Comparison of ENCODE assay signal across 25 mouse cellular contexts in genomic region chr4:124615986-124616385, GRCm38 (mm10). TPM values are rescaled to one million over a fixed set of nuclear protein-coding genes. Genes with fewer than 3 reads are reported as not detected.
A peak's percentile ranks its signal among the peaks of the same experiment; 100 is the strongest.
DNase-seq lines count a peak whose midpoint lies in the region; ATAC-seq lines count a peak whose summit lies in the region.
"Had no signal": no experiment of that assay in that cellular context is flagged by ENCODE, and none has a peak within 500 bp of the region (broad histone marks: within the 10 kb centered on the region; RNA-seq: fewer than 3 reads in every experiment).

No protein-coding gene starts in this region.

- no peak overlapping the region for H3K4me2 ChIP-seq in forebrain, embryonic 12.5 days
- H3K4me2 ChIP-seq in hindbrain, embryonic 15.5 days = no peak overlapping the region
- H3K4me2 ChIP-seq: heart, embryonic 12.5 days; liver, embryonic 12.5 days had no signal

- no peak for ATAC-seq in forebrain, embryonic 12.5 days (ENCODE audit: low FRiP score)
- no peak for ATAC-seq in hindbrain, embryonic 15.5 days (ENCODE audit: low FRiP score, low read depth)
- ATAC-seq: intestine, postnatal 0 days; liver, embryonic 12.5 days had no signal

- no peaks in the 10 kb centered on the region for H3K9me3 ChIP-seq in forebrain, embryonic 12.5 days
- no peaks in the 10 kb centered on the region for H3K9me3 ChIP-seq in forebrain, embryonic 10.5 days
- no peaks in the 10 kb centered on the region for H3K9me3 ChIP-seq in hindbrain, embryonic 15.5 days
- no peaks in the 10 kb centered on the region for H3K9me3 ChIP-seq in hindbrain, embryonic 10.5 days
- H3K9me3 ChIP-seq: heart, embryonic 12.5 days; limb, embryonic 12.5 days; liver, embryonic 12.5 days had no signal

- H3K9ac ChIP-seq in forebrain, embryonic 12.5 days = no peak overlapping the region
- H3K9ac ChIP-seq in hindbrain, embryonic 15.5 days = no peak overlapping the region
- H3K9ac ChIP-seq: heart, embryonic 12.5 days; limb, embryonic 12.5 days; liver, embryonic 12.5 days had no signal

- 69% methylated on average over 9 of the region's 9 CpGs for WGBS in forebrain, embryonic 12.5 days
- WGBS in forebrain, embryonic 10.5 days = 80% methylated on average over 9 of the region's 9 CpGs
- 44% methylated on average over 9 of the region's 9 CpGs for WGBS in hindbrain, embryonic 15.5 days
- 67% methylated on average over 9 of the region's 9 CpGs for WGBS in hindbrain, embryonic 10.5 days

- H3K27me3 ChIP-seq in forebrain, embryonic 12.5 days = peaks cover 30% of the 10 kb centered on the region
- peaks cover 74% of the 10 kb centered on the region for H3K27me3 ChIP-seq in forebrain, embryonic 10.5 days (ENCODE audit: poor library complexity, severe bottlenecking)
- peaks cover 9% of the 10 kb centered on the region; the same call in 1 of the 2 replicates for H3K27me3 ChIP-seq in hindbrain, embryonic 15.5 days
- peaks cover 55% of the 10 kb centered on the region for H3K27me3 ChIP-seq in hindbrain, embryonic 10.5 days (ENCODE audit: insufficient read depth, poor library complexity, severe bottlenecking)

- DNase-seq in forebrain, embryonic 10.5 days (ENCODE audit: extremely low spot score, low spot score) = no peak
- no peak for DNase-seq in hindbrain, embryonic 10.5 days (ENCODE audit: low spot score)
- peak; percentile 29 for DNase-seq in retina, embryonic 14.5 days (ENCODE audit: low spot score)
- DNase-seq in retina, postnatal 1 day = no peak
- no peak for DNase-seq in gastrocnemius, postnatal 25 days
- DNase-seq in urinary bladder, postnatal 4 days (ENCODE audit: low spot score in 2 of 2) = no peak
- DNase-seq: adrenal gland, postnatal 10 days; cerebellum, adult 8-10 months; gastrocnemius, postnatal 10 days; heart, adult 11 months; heart, postnatal 10 days; kidney, postnatal 25 days; layer of hippocampus, postnatal 36 days; lung, adult 18-20 months; right cerebral cortex, postnatal 14 days had no signal

- H3K27ac ChIP-seq in forebrain, embryonic 12.5 days = peak overlapping the region; percentile 36; the same call in 1 of the 2 replicates
- H3K27ac ChIP-seq in forebrain, embryonic 10.5 days = no peak overlapping the region
- H3K27ac ChIP-seq in hindbrain, embryonic 15.5 days (replicated peaks) = 0 out of 2 replicates have a peak overlapping the region, but pooled peaks have one; percentile 16
- H3K27ac ChIP-seq in hindbrain, embryonic 10.5 days = no peak overlapping the region
- H3K27ac ChIP-seq: limb, embryonic 12.5 days; liver, embryonic 12.5 days had no signal

- H3K4me1 ChIP-seq in forebrain, embryonic 12.5 days = peaks cover 33% of the 10 kb centered on the region
- peaks cover 49% of the 10 kb centered on the region for H3K4me1 ChIP-seq in forebrain, embryonic 10.5 days
- peaks cover 25% of the 10 kb centered on the region for H3K4me1 ChIP-seq in hindbrain, embryonic 15.5 days (replicated peaks)
- peaks cover 58% of the 10 kb centered on the region for H3K4me1 ChIP-seq in hindbrain, embryonic 10.5 days (replicated peaks)

- H3K4me3 ChIP-seq in forebrain, embryonic 12.5 days (replicated peaks) = no peak overlapping the region
- no peak overlapping the region for H3K4me3 ChIP-seq in forebrain, embryonic 10.5 days
- H3K4me3 ChIP-seq in hindbrain, embryonic 15.5 days = no peak overlapping the region
- no peak overlapping the region for H3K4me3 ChIP-seq in hindbrain, embryonic 10.5 days
- H3K4me3 ChIP-seq: heart, embryonic 12.5 days; limb, embryonic 12.5 days; liver, embryonic 12.5 days had no signal

- no peaks in the 10 kb centered on the region for H3K36me3 ChIP-seq in forebrain, embryonic 12.5 days (replicated peaks)
- no peaks in the 10 kb centered on the region for H3K36me3 ChIP-seq in forebrain, embryonic 10.5 days (replicated peaks)
- H3K36me3 ChIP-seq in hindbrain, embryonic 15.5 days = no peaks in the 10 kb centered on the region
- H3K36me3 ChIP-seq in hindbrain, embryonic 10.5 days = no peaks in the 10 kb centered on the region
- H3K36me3 ChIP-seq: heart, embryonic 12.5 days; limb, embryonic 12.5 days; liver, embryonic 12.5 days had no signal

RNA-seq across cellular contexts. Expression of gene 3100002H09Rik, which starts 5.4 kb away (rescaled TPM):
- 0.47 and 0.74 TPM in 2 replicates for polyA plus RNA-seq in forebrain, embryonic 12.5 days (2016; fragmentation: Nextera tagmentation; extraction: Ambion mirVana)
- 0.31 and 0.61 TPM in 2 replicates for polyA plus RNA-seq in forebrain, embryonic 10.5 days (2016; fragmentation: Nextera tagmentation; extraction: Ambion mirVana)
- polyA plus RNA-seq in hindbrain, embryonic 15.5 days (2015; fragmentation: Nextera tagmentation; extraction: Ambion mirVana) = 0.23 and 0.31 TPM in 2 replicates
- 0.25 TPM in 1 of 2 replicates, not detected in the other for polyA plus RNA-seq in hindbrain, embryonic 10.5 days (2016; fragmentation: Nextera tagmentation; extraction: Ambion mirVana)
- not detected for total RNA-seq in gastrocnemius, postnatal 25 days (2021)
- total RNA-seq: adrenal gland, postnatal 10 days; gastrocnemius, postnatal 10 days; heart, postnatal 10 days; megakaryocyte, adult 5-6 weeks; neutrophil, adult 5-6 weeks had no signal
- polyA plus RNA-seq: heart, embryonic 12.5 days; intestine, postnatal 0 days; kidney, embryonic 14.5 days; limb, embryonic 12.5 days; liver, embryonic 12.5 days; urinary bladder, adult 2 months had no signal

RNA-seq across cellular contexts. Expression of gene Pou3f1, which starts 40.6 kb away (rescaled TPM):
- 16.0 and 21.6 TPM in 2 replicates for polyA plus RNA-seq in forebrain, embryonic 12.5 days (2016; fragmentation: Nextera tagmentation; extraction: Ambion mirVana)
- 2.7 and 3.0 TPM in 2 replicates for polyA plus RNA-seq in forebrain, embryonic 10.5 days (2016; fragmentation: Nextera tagmentation; extraction: Ambion mirVana)
- polyA plus RNA-seq in hindbrain, embryonic 15.5 days (2015; fragmentation: Nextera tagmentation; extraction: Ambion mirVana) = 7.9 and 13.4 TPM in 2 replicates
- polyA plus RNA-seq in hindbrain, embryonic 10.5 days (2016; fragmentation: Nextera tagmentation; extraction: Ambion mirVana) = 5.2 and 12.9 TPM in 2 replicates
- total RNA-seq in gastrocnemius, postnatal 25 days (2021) = under 1 TPM; 0.38 to 0.43 TPM
- total RNA-seq: megakaryocyte, adult 5-6 weeks; neutrophil, adult 5-6 weeks had no signal
- polyA plus RNA-seq: intestine, postnatal 0 days had no signal

Comparison
In these comparisons a context has a peak if more than half of its experiments do, and no peak if none do; other contexts are left out.
1. H3K27ac ChIP-seq: peak in forebrain, embryonic 12.5 days (single experiment) and hindbrain, embryonic 15.5 days (single experiment); none in forebrain, embryonic 10.5 days (single experiment) and hindbrain, embryonic 10.5 days (single experiment).